Mouse (Mus musculus) cortical plate, adult 2 months (tissue): ENCODE results near the gene Cacybp.

ENCODE experiments used
- CTCF ChIP-seq: fragments of 200-500 bp; IDR thresholded peaks from 2 replicates; pipeline ENCODE4 v1.5.1; 2011; ENCODE audit warnings: mild to moderate bottlenecking, control low read depth, low read length; ENCODE audit not compliant: insufficient read depth; ENCODE audit errors: extremely low read depth
- POLR2A ChIP-seq: fragments of 200-500 bp; IDR thresholded peaks from 2 replicates; pipeline ENCODE4 v1.6.1; 2011; ENCODE audit warnings: mild to moderate bottlenecking, low read length, control low read depth; ENCODE audit not compliant: insufficient read depth; ENCODE audit errors: extremely low read depth

GRCm38 (mm10) chr1:160253108-160253507 is 40.4 kb upstream of the Cacybp start:
- no peak for TF ChIP-seq POLR2A
- TF ChIP-seq CTCF, result no peak
